Mouse (Mus musculus) kidney, postnatal 0 days (tissue): ENCODE measurements around the gene Smad3. TPM values are rescaled to one million over a fixed set of nuclear protein-coding genes. Genes with fewer than 3 reads are reported as not detected.

Experiments used
- ATAC-seq: fragments of 200-750 bp; cut with Nextera tagmentation; replicated peaks from 2 replicates; pipeline ENCODE4 v1.8.0; 2017; ENCODE audit warnings: low read depth, moderate number of reproducible peaks, moderate TSS enrichment, moderate library complexity; ENCODE audit not compliant: low FRiP score
- DNase-seq: peaks from one replicate; pipeline ENCODE4 v3.0.0-alpha.2; 2016; ENCODE audit warnings: low spot score
- H3K27ac ChIP-seq: fragments of 300-500 bp; sonication (generic); 2 replicates; pipeline ENCODE4 v1.5.1; 2014; ENCODE audit warnings: mild to moderate bottlenecking
- H3K27me3 ChIP-seq: fragments of 300-500 bp; sonication (generic); 2 replicates; pipeline ENCODE4 v1.6.1; 2014; ENCODE audit warnings: low read length, mixed read lengths; ENCODE audit not compliant: insufficient read depth
- H3K36me3 ChIP-seq: fragments of 300-500 bp; sonication (generic); 2 replicates; pipeline ENCODE4 v1.6.1; 2014; ENCODE audit warnings: low read length, mixed read lengths; ENCODE audit not compliant: insufficient read depth
- H3K4me1 ChIP-seq: fragments of 300-500 bp; sonication (generic); replicated peaks from 2 replicates; pipeline ENCODE4 v1.6.1; 2014; ENCODE audit warnings: antibody characterized with exemption, low read length, mixed read lengths; ENCODE audit not compliant: insufficient read depth
- H3K4me2 ChIP-seq: fragments of 300-500 bp; sonication (generic); 2 replicates; pipeline ENCODE4 v1.6.1; 2014; ENCODE audit warnings: mild to moderate bottlenecking, low read length, moderate library complexity, mixed read lengths
- H3K4me3 ChIP-seq: fragments of 300-500 bp; sonication (generic); replicated peaks from 2 replicates; pipeline ENCODE4 v1.5.1; 2014; ENCODE audit warnings: low read depth, low read length
- H3K9ac ChIP-seq: fragments of 300-500 bp; sonication (generic); 2 replicates; pipeline ENCODE4 v1.6.1; 2014; ENCODE audit warnings: low read depth, low read length
- H3K9me3 ChIP-seq: fragments of 300-500 bp; sonication (generic); replicated peaks from 2 replicates; pipeline ENCODE4 v1.6.1; 2016; ENCODE audit warnings: low read length, inconsistent platforms, mixed read lengths
- CTCF ChIP-seq: IDR thresholded peaks from 2 replicates; pipeline ENCODE4 v1.5.1; 2016; ENCODE audit warnings: antibody characterized with exemption, low read depth, mild to moderate bottlenecking, moderate library complexity
- WGBS: fragments of 180-500 bp; shearing (Covaris S2); extraction: QIAGEN DNeasy Blood & Tissue Kit; methylation state at CpG from one replicate; pipeline ENCODE4 v1.1.7; 2014; 5-methylcytosine and 5-hydroxymethylcytosine counted together
- polyA plus RNA-seq: library from polyadenylated mRNA; unstranded; fragments of >200 nt; fragmentation: Nextera tagmentation; extraction: Ambion mirVana; gene quantifications from 2 replicates; pipeline ENCODE4 v1.2.1, GENCODE M21; 2015

Gene Smad3
- polyA plus RNA-seq, 1 experiment from 2014 or later, result 20.0 TPM

DNA sequence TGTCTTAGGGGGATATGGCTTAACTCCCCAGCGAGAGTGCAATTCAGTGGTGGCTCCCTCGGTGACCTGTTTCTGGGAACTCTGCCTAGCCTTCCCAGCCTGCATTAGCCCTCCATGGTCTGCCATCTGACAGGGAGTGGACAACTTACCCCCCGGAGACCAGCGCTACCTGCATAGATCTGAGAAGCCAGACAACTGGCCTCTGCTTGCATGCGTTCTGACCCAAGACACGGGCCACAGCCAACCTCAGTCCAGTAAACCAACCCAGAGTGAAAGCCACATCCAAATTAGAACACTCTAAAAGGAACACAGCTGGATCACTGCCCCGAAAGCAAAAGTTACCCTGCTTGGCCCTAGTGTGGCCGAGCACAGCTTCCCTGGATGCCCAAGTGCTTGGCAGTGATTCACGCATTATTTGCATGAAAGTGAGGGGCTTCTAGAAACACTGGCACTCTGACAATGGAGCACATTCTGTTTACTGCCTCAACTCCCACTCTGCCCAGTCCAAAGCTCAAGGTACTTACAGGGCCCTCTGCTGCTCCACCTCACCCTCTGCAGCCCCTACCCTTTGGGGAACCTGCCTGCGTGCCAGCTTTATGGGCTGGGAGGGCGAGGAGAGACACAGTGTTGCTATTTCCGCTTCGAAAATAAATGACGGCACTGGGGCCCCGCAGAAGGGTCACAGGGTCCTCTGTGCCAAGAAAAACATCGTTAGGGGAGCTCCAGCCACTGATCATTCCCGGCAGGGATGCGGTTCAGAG, 91.0 kb downstream of the Smad3 start:
- H3K27ac ChIP-seq, result peak overlapping the region; percentile 14; the same call in 1 of the 2 replicates
- peak; percentile 82 for DNase-seq
- ATAC-seq, result no peak

DNA sequence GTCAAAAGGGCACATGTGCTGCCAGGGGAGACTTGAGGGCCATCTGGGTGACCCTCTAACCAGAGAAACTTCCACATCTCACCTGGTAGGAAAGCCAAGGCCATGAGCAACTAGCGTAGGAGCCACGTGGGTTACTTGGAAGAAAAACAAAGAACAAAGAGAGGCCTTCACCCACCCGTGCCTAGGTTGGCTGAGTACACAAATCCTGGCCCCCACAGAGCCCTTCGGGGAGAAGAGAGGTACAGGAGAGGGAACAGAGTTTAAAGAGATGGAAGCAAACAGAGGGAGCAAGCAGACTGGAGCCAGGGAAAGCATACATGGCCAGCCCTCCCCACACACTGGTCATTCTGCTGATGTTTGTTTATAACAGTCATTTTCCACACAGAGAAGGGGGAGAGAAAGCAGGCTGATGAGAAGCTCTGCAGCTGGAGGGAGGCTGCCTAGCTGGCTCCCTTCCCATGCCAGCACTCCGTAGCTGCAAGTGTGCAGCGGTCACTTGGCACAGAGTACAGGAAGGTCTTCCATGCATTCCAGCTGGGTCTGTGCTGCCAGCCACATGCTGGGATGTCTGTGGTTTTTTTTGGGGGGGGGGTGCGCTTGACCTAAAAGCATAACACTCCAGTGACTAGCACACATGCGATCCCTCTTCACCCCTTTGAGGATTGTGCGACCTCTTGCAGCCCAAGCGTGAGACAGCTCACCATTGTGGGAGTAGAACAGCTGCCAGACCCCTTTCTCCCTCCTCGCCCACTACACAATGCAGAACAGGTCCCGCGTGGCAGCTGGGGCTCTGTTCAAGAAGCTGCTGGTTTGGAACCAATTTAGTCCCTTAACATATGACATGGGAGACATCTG, 92.8 kb downstream of the Smad3 start:
- DNase-seq (no peak), ATAC-seq (no peak)

More for the DNA sequence above, 91.0 kb downstream of the Smad3 start:
- TF ChIP-seq CTCF, result peak; percentile 29; the same call in 1 of the 2 replicates
- Histone ChIP-seq H3K4me1 (peaks cover 57% of the 10 kb centered on the region), H3K9ac (no peak overlapping the region), H3K4me3 (no peak overlapping the region), H3K4me2 (no peak overlapping the region), H3K36me3 (peaks cover 11% of the 10 kb centered on the region; the same call in 1 of the 2 replicates), H3K27me3 (no peaks in the 10 kb centered on the region), H3K9me3 (no peaks in the 10 kb centered on the region)
- 31% methylated on average over 18 of the region's 18 CpGs for WGBS

DNA sequence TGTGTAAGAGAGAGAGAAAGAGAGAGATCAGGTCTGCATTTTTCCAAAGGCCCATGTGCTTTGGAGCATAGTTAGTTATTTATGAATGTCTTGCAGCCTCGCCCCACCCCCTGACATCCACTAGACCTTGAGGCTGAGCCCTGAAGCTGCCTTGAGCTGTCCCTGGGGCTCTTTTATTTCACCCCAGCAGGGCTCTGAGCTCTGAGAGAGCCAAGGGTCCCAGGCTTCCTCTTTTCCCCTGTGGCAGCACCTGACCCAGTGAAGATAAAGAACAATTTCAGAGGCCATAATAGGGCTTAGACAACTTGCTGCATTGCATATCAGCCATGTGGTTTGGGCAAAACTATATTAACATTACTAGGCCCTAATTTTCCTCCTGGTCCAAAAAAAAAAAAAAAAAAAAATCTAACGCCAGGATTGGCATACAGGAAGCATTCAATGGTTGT, 93.5 kb downstream of the Smad3 start:
- no peak for DNase-seq
- Histone ChIP-seq H3K27ac (peak overlapping the region; percentile 69), H3K4me3 (no peak overlapping the region), H3K9ac (no peak overlapping the region), H3K36me3 (peaks cover 22% of the 10 kb centered on the region; the same call in 1 of the 2 replicates), H3K4me1 (peaks cover 56% of the 10 kb centered on the region), H3K4me2 (no peak overlapping the region), H3K27me3 (no peaks in the 10 kb centered on the region), H3K9me3 (no peaks in the 10 kb centered on the region)
- WGBS, result 48% methylated on average over 2 of the region's 2 CpGs
- ATAC-seq, result no peak
- no peak for TF ChIP-seq CTCF

More for the DNA sequence above, 92.8 kb downstream of the Smad3 start:
- no peaks in the 10 kb centered on the region for H3K27me3 ChIP-seq
- H3K36me3 ChIP-seq, result 0 out of 2 replicates have a peak, but pooled peaks cover 19% of the 10 kb centered on the region
- no peaks in the 10 kb centered on the region for H3K9me3 ChIP-seq
- H3K9ac ChIP-seq, result no peak overlapping the region
- no peak overlapping the region for H3K4me3 ChIP-seq
- peak overlapping the region; percentile 69 for H3K27ac ChIP-seq
- no peak overlapping the region for H3K4me2 ChIP-seq
- TF ChIP-seq CTCF, result no peak
- H3K4me1 ChIP-seq, result peaks cover 57% of the 10 kb centered on the region
- WGBS, result 38% methylated on average over 13 of the region's 13 CpGs

DNA sequence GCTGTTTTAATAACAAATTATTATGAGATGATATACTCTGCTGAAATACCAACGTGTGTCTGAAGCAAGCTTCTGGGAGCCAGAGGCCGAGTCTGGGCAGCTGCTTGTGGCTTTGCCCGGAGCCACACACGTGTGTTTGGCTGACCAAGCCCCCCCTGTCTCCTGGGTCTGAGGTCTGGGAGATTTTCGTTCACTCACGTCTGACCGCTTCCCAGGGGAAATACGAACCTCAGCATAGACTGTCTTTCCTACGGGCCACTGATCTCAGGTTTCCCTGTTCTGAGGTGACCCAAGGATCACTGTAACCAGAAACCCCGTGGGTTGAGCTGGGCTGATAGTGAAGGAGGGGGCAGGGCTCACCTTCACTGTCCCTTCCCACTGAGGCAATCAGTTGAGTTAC, 94.6 kb downstream of the Smad3 start:
- WGBS, result 34% methylated on average over 10 of the region's 10 CpGs
- no peak overlapping the region for H3K4me2 ChIP-seq
- DNase-seq, result no peak
- ATAC-seq, result no peak
- H3K4me3 ChIP-seq, result no peak overlapping the region
- peak overlapping the region; percentile 69 for H3K27ac ChIP-seq
- no peaks in the 10 kb centered on the region for H3K27me3 ChIP-seq
- no peaks in the 10 kb centered on the region for H3K9me3 ChIP-seq
- no peak for TF ChIP-seq CTCF
- H3K9ac ChIP-seq, result no peak overlapping the region
- H3K4me1 ChIP-seq, result peaks cover 45% of the 10 kb centered on the region
- peaks cover 22% of the 10 kb centered on the region; the same call in 1 of the 2 replicates for H3K36me3 ChIP-seq

DNA sequence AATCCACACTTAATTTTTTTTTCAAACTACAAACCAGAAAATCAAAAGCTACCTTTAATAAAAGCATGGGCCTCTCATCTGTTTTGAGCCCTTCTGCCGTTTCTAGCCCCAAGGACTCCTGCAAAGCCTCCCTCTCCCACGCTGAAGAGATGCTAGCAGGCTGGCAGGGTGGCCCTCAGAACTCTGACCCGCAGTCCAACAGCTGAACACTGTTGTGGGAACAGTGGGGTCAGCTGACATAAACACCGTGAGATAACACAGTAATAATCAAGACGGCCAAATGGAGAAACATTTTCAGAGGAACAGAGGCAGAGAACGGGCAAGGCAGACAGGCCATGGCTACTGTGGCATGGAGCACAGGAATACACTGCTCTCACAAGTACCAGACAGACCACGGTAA, 95.0 kb downstream of the Smad3 start:
- no peak for DNase-seq
- 34% methylated on average over 7 of the region's 7 CpGs for WGBS
- TF ChIP-seq CTCF, result no peak
- Histone ChIP-seq H3K9me3 (no peaks in the 10 kb centered on the region), H3K27ac (peak overlapping the region; percentile 69; the same call in 1 of the 2 replicates), H3K4me2 (no peak overlapping the region), H3K4me1 (peaks cover 40% of the 10 kb centered on the region), H3K9ac (no peak overlapping the region), H3K27me3 (no peaks in the 10 kb centered on the region), H3K4me3 (no peak overlapping the region), H3K36me3 (peaks cover 22% of the 10 kb centered on the region; the same call in 1 of the 2 replicates)
- peak; percentile 27; the same call in 1 of the 2 replicates for ATAC-seq

DNA sequence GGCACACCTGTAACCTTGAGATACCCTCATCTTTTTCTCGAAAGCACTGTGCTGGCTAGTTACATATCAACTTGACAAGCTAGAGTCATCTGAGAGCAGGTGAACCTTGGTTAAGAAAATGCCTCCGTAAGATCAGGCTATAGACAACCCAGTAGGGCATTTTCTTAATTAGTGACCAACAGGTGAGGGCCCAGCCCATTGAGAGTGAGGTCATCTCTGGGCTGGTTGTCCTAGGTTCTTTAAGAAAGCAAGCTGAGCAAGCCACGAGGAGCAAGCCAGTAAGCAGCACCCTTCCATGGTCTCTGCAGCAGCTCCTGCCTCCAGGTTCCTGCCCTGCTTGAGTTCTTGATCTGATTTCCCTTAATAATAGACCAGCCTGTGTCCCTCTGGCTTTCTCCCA, 97.1 kb downstream of the Smad3 start:
- Histone ChIP-seq H3K4me1 (peaks cover 20% of the 10 kb centered on the region), H3K27ac (no peak overlapping the region), H3K27me3 (no peaks in the 10 kb centered on the region), H3K9me3 (no peaks in the 10 kb centered on the region), H3K36me3 (peaks cover 22% of the 10 kb centered on the region; the same call in 1 of the 2 replicates), H3K4me2 (no peak overlapping the region), H3K4me3 (no peak overlapping the region), H3K9ac (no peak overlapping the region)
- DNase-seq, result no peak
- TF ChIP-seq CTCF, result no peak
- 87% methylated on average over 3 of the region's 3 CpGs for WGBS
- ATAC-seq, result peak; percentile 45; the same call in 1 of the 2 replicates
